Mouse (Mus musculus): ENCODE measurements around the gene Trp53rkb. TPM values are rescaled to one million over a fixed set of nuclear protein-coding genes. Genes with fewer than 3 reads are reported as not detected.

Gene Trp53rkb
- total RNA-seq, 2 experiments from 2014 or later: 1.9 to 2.2 TPM

DNA sequence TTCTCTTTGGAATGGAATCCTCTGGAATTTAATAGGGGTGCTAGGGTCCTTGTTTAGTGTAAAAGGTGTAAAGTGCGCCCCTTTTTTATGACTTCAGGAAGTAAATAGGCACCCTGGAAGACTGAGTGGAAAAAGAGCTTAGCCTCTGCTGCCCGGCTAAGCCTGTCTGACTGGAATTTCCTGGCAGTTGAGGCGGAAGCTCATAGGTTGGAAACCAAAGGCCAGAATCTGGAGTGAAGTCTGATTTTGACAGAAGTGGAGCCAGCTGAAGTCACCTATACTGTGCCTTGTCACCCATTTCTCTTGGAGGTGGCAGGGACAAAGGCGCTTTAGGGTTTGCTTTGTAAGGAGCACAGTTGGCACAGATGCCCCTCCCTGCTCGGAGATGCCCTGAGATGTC is 38.0 kb downstream of the Trp53rkb start:
- no peak for DNase-seq

DNA sequence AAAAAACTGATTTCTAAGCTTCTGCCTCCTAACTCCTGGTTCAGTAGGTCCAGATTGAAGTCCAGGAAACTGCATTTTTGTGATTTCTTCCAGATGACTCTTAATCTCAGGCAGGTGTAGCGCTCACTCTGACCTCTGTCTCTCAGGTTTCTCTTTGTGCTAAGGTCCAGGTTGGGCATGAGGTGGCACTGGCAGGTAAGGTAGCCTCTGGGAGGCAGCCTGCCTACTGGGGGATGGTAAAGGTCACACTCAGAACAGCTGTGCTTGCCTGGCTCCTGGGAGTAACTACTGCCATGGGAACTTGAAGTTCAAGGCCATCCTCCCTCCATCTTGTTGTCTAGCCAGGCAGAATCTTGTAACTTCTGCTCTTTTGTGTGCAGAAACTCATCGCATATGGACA is 41.8 kb downstream of the Trp53rkb start:
- no peak for DNase-seq

DNA sequence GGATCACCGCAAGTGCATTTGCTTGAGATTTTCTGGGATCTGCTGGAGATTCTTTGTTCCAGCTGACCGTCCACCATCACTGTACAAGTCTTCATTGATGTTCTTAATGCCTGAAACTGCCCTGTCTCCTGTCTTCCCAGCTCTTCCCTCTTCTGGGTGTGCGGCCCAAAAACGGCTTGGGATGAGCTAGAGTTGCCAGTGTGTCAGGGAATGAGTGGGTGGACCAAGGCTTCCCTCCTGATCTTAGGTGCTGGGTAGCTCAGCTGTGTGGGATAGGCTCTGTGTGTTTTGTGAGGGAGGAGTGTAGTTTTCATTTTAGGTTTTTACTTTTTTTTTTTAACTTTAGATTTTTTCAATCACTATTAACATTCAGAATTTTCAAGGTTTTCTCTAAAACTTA is 42.5 kb downstream of the Trp53rkb start:
- no peak for DNase-seq

DNA sequence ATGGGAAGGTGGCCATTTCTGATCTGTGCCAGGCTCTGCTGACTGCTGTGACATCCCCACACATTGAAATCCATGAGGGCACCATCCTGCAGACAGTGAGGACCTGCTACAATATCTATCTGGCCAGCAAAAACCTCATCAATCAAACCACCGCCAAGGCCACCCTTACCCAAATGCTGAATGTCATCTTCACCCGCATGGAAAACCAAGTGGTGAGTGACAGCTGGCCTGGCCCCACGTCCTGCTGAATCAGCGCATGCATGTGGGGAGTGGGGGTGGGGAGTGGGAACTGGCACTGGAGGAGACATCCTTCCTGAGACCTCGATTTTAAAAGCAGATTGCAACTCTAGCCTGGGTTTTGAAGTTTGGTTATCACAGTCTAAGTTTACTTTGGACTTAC is 43.2 kb downstream of the Trp53rkb start:
- DNase-seq: no peak

DNA sequence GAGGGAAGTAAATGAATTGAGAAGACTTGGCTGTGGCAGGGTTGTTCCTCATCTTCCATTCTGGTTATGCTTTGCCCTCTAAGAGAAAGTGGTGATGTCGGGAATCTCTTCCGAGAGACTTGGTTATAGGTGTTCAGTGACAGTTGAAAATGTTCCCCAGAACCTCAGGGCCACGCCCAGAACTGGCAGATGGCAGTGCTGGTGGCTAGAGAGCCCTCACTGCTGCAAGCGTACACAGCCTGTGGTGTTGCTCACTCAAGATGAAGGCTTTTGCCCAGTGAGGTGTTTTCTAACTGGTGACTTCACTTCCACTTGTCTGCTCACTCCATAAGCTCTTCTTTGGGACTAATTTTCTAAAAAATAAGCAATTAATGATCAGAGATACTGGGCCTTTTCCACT is 49.5 kb downstream of the Trp53rkb start:
- DNase-seq: no peak

Other genes starting within 250 kb of the Trp53rkb start
- 1 to 10 TPM; 5.1 to 6.8 TPM for gene Prex1, start 78.7 kb upstream of the Trp53rkb start, total RNA-seq (2021)
- gene Arfgef2, start 13.1 kb downstream of the Trp53rkb start, total RNA-seq (2021): 10 to 100 TPM; 48.5 to 49.4 TPM
- gene Cse1l, start 113.5 kb downstream of the Trp53rkb start, total RNA-seq (2021): 10 to 100 TPM; 40.5 to 42.2 TPM
- 10 to 100 TPM; 40.5 to 45.5 TPM for gene Stau1, start 203.8 kb downstream of the Trp53rkb start, total RNA-seq (2021)
- gene Ddx27, start 222.7 kb downstream of the Trp53rkb start, total RNA-seq (2021): 10 to 100 TPM in 1 of 2 experiments, 1 to 10 TPM in 1; 9.8 to 10.1 TPM

All from heart, adult 18-20 months (tissue).